Mouse (Mus musculus): ENCODE results near the gene Rab13. TPM values are rescaled to one million over a fixed set of nuclear protein-coding genes. Genes with fewer than 3 reads are reported as not detected.

The Rab13 gene
- polyA plus RNA-seq, 1 experiment from 2014 or later, result 16.4 TPM

DNA sequence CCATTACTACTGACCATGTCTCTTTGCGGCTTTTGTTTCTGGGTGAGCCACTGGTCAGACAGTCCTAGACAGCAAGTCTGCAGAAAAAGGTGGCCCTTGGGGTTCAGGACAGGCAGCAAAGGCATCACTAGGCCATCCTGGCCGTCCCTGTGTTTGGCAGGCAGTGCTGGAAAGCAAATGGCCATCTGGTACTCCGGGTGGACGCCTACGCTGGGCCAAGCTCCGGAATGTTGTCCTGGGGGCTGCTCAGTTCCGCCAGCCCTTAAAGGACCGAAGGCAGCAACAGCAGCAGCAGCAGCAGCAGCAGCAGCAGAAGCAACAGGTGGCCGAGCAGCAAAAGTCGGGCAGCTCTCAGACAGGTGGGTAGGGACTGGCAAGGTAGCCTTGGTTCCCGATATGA lies 61.8 kb downstream of the Rab13 start:
- H3K9ac ChIP-seq (ENCODE audit: low read length), result no peak overlapping the region
- H3K36me3 ChIP-seq (ENCODE audit: control insufficient read depth, insufficient read depth, low read length), result peaks cover 21% of the 10 kb centered on the region
- H3K4me2 ChIP-seq, result no peak overlapping the region
- H3K27ac ChIP-seq (ENCODE audit: low read depth, low read length), result no peak overlapping the region
- WGBS, result 91% methylated on average over 11 of the region's 11 CpGs
- DNase-seq (ENCODE audit: low spot score, missing footprints) (no peak), ATAC-seq (ENCODE audit: low FRiP score) (no peak)
- no peak overlapping the region for H3K4me3 ChIP-seq (ENCODE audit: low read depth, low read length)
- H3K4me1 ChIP-seq (ENCODE audit: control insufficient read depth, insufficient read depth, low read length), result no peaks in the 10 kb centered on the region
- no peaks in the 10 kb centered on the region for H3K27me3 ChIP-seq (ENCODE audit: control insufficient read depth, insufficient read depth, low read length)
- no peaks in the 10 kb centered on the region for H3K9me3 ChIP-seq (ENCODE audit: control insufficient read depth, low read length)

Small RNA genes lying within 50 kb of the gene (microRNA-seq; reads per million reads assigned to microRNA genes)
- not detected for gene Mir7012

Other genes with a start within 250 kb of the Rab13 start
- 173 and 176 TPM in 2 replicates for gene Hax1, start 214.9 kb upstream of the Rab13 start, polyA plus RNA-seq (2014; fragmentation: Nextera tagmentation; extraction: Ambion mirVana)
- 207 and 227 TPM in 2 replicates for gene 4933434E20Rik, start 162.1 kb upstream of the Rab13 start, polyA plus RNA-seq (2014; fragmentation: Nextera tagmentation; extraction: Ambion mirVana)
- gene Ubap2l, start 161.1 kb upstream of the Rab13 start, polyA plus RNA-seq (2014; fragmentation: Nextera tagmentation; extraction: Ambion mirVana), result 209 and 218 TPM in 2 replicates
- gene Tpm3, start 141.0 kb upstream of the Rab13 start, polyA plus RNA-seq (2014; fragmentation: Nextera tagmentation; extraction: Ambion mirVana), result 499 and 533 TPM in 2 replicates
- 0.57 and 0.60 TPM in 2 replicates for gene Nup210l, start 109.6 kb upstream of the Rab13 start, polyA plus RNA-seq (2014; fragmentation: Nextera tagmentation; extraction: Ambion mirVana)
- 1,063 and 1,232 TPM in 2 replicates for gene Rps27, start within 50 bp of the Rab13 start, polyA plus RNA-seq (2014; fragmentation: Nextera tagmentation; extraction: Ambion mirVana)
- gene Jtb, start 17.9 kb downstream of the Rab13 start, polyA plus RNA-seq (2014; fragmentation: Nextera tagmentation; extraction: Ambion mirVana), result 110 and 112 TPM in 2 replicates
- gene Creb3l4, start 29.8 kb downstream of the Rab13 start, polyA plus RNA-seq (2014; fragmentation: Nextera tagmentation; extraction: Ambion mirVana), result 3.2 and 4.3 TPM in 2 replicates
- 58.7 and 59.4 TPM in 2 replicates for gene Slc39a1, start 34.5 kb downstream of the Rab13 start, polyA plus RNA-seq (2014; fragmentation: Nextera tagmentation; extraction: Ambion mirVana)
- gene Crtc2, start 40.5 kb downstream of the Rab13 start, polyA plus RNA-seq (2014; fragmentation: Nextera tagmentation; extraction: Ambion mirVana), result 8.0 and 9.0 TPM in 2 replicates
- 3.8 and 4.0 TPM in 2 replicates for gene Dennd4b, start 51.5 kb downstream of the Rab13 start, polyA plus RNA-seq (2014; fragmentation: Nextera tagmentation; extraction: Ambion mirVana)
- 10.4 TPM in 2 replicates for gene Gatad2b, start 79.5 kb downstream of the Rab13 start, polyA plus RNA-seq (2014; fragmentation: Nextera tagmentation; extraction: Ambion mirVana)
- gene Slc27a3, start 176.2 kb downstream of the Rab13 start, polyA plus RNA-seq (2014; fragmentation: Nextera tagmentation; extraction: Ambion mirVana), result 9.3 and 10.0 TPM in 2 replicates
- 34.4 and 34.7 TPM in 2 replicates for gene Ints3, start 219.9 kb downstream of the Rab13 start, polyA plus RNA-seq (2014; fragmentation: Nextera tagmentation; extraction: Ambion mirVana)

All from midbrain, embryonic 11.5 days (tissue).